Mouse (Mus musculus): ENCODE measurements around the gene Ppie.

DNA sequence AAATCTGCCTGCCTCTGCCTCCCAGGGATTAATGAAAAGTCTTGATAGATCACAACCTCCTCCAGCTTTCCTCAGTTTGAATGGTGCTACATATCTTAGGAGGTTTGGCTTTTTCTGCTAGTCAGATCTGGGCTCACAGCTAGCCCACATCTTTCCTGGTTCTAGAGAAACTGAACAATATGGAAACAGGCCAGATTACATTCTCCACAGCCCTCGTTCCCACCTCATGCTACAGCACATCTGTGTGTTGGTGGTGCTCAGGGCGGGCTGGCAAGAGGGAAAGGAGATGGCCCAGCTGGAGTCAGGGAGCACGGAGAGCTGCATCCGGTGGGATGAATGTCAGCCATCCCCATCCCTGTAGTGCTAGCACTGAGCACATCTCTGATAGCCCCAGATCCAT, 29.0 kb downstream of the Ppie start:
- TF ChIP-seq EP300 (IDR thresholded peaks at IDR 0.05; ENCODE audit: insufficient read depth, low read depth, low read length) = no peak
- TF ChIP-seq CTCF (IDR thresholded peaks at IDR 0.05) = no peak
- TF ChIP-seq POLR2A (IDR thresholded peaks at IDR 0.05; ENCODE audit: insufficient read depth, low read depth, low read length) = no peak
